Mouse (Mus musculus) frontal cortex, postnatal 10 days (tissue): Measurements from ENCODE around the gene Scel.
"Not testable (repeated sequence)": the region's sequence is repeated elsewhere in the genome, so short reads cannot be mapped to it uniquely, and the experiment has no call there.

Experiments used
- DNase-seq, 2 experiments: peaks; one replicate each; pipeline ENCODE4 v3.0.0; 2022; ENCODE audit warnings: low spot score in 2 of 2, mixed read lengths in 1 of 2

Scel gene

GRCm38 (mm10) chr14:103512802-103513472 lies at the start of gene Scel:
Gene Scel, plus strand, starts transcription at chr14:103513342.
- no peak for DNase-seq

GRCm38 (mm10) chr14:103468691-103469463 lies 44.3 kb upstream of the Scel start:
- DNase-seq: no peak

GRCm38 (mm10) chr14:103469464-103470015 lies 43.6 kb upstream of the Scel start:
- DNase-seq: peak; percentile 19 to 24

GRCm38 (mm10) chr14:103471074-103471778 lies 41.9 kb upstream of the Scel start:
- DNase-seq: no peak

GRCm38 (mm10) chr14:103471806-103472553 lies 41.2 kb upstream of the Scel start:
- DNase-seq: peak; percentile 30 to 63

GRCm38 (mm10) chr14:103472554-103472905 lies 40.6 kb upstream of the Scel start:
- no peak for DNase-seq

- DNase-seq: no peak
Observed at GRCm38 (mm10) chr14:103475312-103475711, 37.8 kb upstream of the Scel start.

GRCm38 (mm10) chr14:103476232-103476631 lies 36.9 kb upstream of the Scel start:
- not testable (repeated sequence) for DNase-seq

- DNase-seq: no peak
Observed at GRCm38 (mm10) chr14:103477281-103477680, 35.9 kb upstream of the Scel start.

- no peak for DNase-seq
Observed at GRCm38 (mm10) chr14:103477959-103478358, 35.2 kb upstream of the Scel start.

- no peak for DNase-seq
Observed at GRCm38 (mm10) chr14:103479446-103479845, 33.7 kb upstream of the Scel start.

- DNase-seq: no peak
Observed at GRCm38 (mm10) chr14:103481514-103481913, 31.6 kb upstream of the Scel start.

GRCm38 (mm10) chr14:103485671-103486070 lies 27.5 kb upstream of the Scel start:
- no peak for DNase-seq

GRCm38 (mm10) chr14:103486974-103487373 lies 26.2 kb upstream of the Scel start:
- no peak for DNase-seq

- DNase-seq: no peak
Observed at GRCm38 (mm10) chr14:103488659-103489058, 24.5 kb upstream of the Scel start.

GRCm38 (mm10) chr14:103498199-103498598 lies 14.9 kb upstream of the Scel start:
- DNase-seq: no peak

- no peak for DNase-seq
Observed at GRCm38 (mm10) chr14:103498613-103499012, 14.5 kb upstream of the Scel start.

GRCm38 (mm10) chr14:103499060-103499459 lies 14.1 kb upstream of the Scel start:
- DNase-seq: no peak

GRCm38 (mm10) chr14:103500309-103500708 lies 12.8 kb upstream of the Scel start:
- no peak for DNase-seq

- no peak for DNase-seq
Observed at GRCm38 (mm10) chr14:103500941-103501340, 12.2 kb upstream of the Scel start.

GRCm38 (mm10) chr14:103504514-103504913 lies 8.6 kb upstream of the Scel start:
- DNase-seq: no peak

- DNase-seq: no peak
Observed at GRCm38 (mm10) chr14:103509544-103509943, 3.6 kb upstream of the Scel start.
